Mouse (Mus musculus) liver, embryonic 16.5 days (tissue): Measurements from ENCODE around the gene Flywch1. TPM values are rescaled to one million over a fixed set of nuclear protein-coding genes. Genes with fewer than 3 reads are reported as not detected.
A peak's percentile ranks its signal among the peaks of the same experiment; 100 is the strongest.

Experiments used
- ATAC-seq: fragments of 200-750 bp; cut with Nextera tagmentation; 2 replicates; pipeline ENCODE4 v1.8.0; 2017; ENCODE audit warnings: low read depth, mild to moderate bottlenecking, moderate number of reproducible peaks, moderate library complexity
- H3K27ac ChIP-seq: fragments of 300-500 bp; sonication (generic); 2 replicates; pipeline ENCODE4 v1.5.1; 2014; ENCODE audit warnings: mild to moderate bottlenecking, low read length
- H3K27me3 ChIP-seq: fragments of 300-500 bp; sonication (generic); 2 replicates; pipeline ENCODE4 v1.6.1; 2014; ENCODE audit warnings: low read depth, low read length, mixed read lengths; ENCODE audit not compliant: control insufficient read depth, insufficient read depth
- H3K36me3 ChIP-seq: fragments of 300-500 bp; sonication (generic); 2 replicates; pipeline ENCODE4 v1.6.1; 2014; ENCODE audit warnings: mild to moderate bottlenecking; ENCODE audit not compliant: control insufficient read depth, insufficient read depth
- H3K4me1 ChIP-seq: fragments of 300-500 bp; sonication (generic); 2 replicates; pipeline ENCODE4 v1.6.1; 2014; ENCODE audit warnings: low read depth, low read length, mixed read lengths; ENCODE audit not compliant: control insufficient read depth
- H3K4me2 ChIP-seq: fragments of 300-500 bp; sonication (generic); 2 replicates; pipeline ENCODE4 v1.6.1; 2014; ENCODE audit warnings: low read depth, low read length, mixed read lengths
- H3K4me3 ChIP-seq: fragments of 300-500 bp; sonication (generic); 2 replicates; pipeline ENCODE4 v1.5.1; 2014; ENCODE audit warnings: low read depth, mild to moderate bottlenecking, low read length
- H3K9ac ChIP-seq: fragments of 300-500 bp; sonication (generic); 2 replicates; pipeline ENCODE4 v1.6.1; 2014; ENCODE audit warnings: low read depth, low read length
- H3K9me3 ChIP-seq: fragments of 300-500 bp; sonication (generic); replicated peaks from 2 replicates; pipeline ENCODE4 v1.6.1; 2016; ENCODE audit warnings: low read length; ENCODE audit not compliant: control insufficient read depth
- WGBS: fragments of 180-500 bp; shearing (Covaris S2); extraction: QIAGEN DNeasy Blood & Tissue Kit; methylation state at CpG from one replicate; pipeline ENCODE4 v1.1.7; 2014; ENCODE audit not compliant: insufficient replicate concordance; 5-methylcytosine and 5-hydroxymethylcytosine counted together
- polyA plus RNA-seq: library from polyadenylated mRNA; unstranded; fragments of >200 nt; fragmentation: Nextera tagmentation; extraction: Ambion mirVana; gene quantifications from 2 replicates; pipeline ENCODE4 v1.2.1, GENCODE M21; 2015

Flywch1 gene
- polyA plus RNA-seq, 1 experiment from 2014 or later = 10.6 TPM

DNA sequence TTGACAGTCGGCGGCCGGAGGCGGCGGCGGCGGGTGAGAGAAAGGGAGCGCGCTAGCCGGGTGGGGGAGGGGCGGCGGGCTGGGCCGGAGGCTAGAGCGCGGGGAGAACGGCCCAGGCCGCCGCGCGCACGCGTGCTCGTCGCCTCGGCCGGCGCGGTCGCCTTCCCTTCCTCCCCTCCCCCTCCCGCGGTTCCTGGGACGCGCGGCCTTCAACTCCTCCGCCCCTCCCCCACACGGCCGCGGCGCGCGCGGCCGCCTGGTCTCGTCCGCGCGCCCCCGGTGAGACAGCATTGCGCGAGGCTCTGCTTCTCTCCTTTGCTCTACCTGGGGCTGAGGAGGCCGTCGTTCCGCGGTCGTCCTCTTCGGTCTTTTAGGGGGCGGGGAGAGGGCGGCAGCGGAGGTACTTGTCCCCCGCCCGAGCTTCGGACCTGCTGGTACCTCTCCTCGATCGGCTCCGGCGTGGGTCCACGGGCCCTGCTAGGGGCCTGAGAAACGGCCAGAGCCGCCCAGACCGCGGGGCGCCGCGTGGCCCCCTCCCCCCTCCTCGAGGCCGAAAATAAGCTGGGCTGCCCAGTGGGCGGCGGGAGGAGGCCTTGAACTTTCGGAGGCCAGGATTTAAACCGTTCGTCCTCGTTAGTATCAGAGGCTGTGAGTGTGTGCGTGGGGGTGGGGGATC, 32.1 kb upstream of the Flywch1 start:
- Histone ChIP-seq H3K4me1 (peaks cover 24% of the 10 kb centered on the region), H3K9me3 (no peaks in the 10 kb centered on the region), H3K9ac (peak overlapping the region; percentile 99), H3K4me3 (peak overlapping the region; percentile 99), H3K36me3 (peaks cover 18% of the 10 kb centered on the region), H3K27ac (peak overlapping the region; percentile 99), H3K4me2 (peak overlapping the region; percentile 88), H3K27me3 (no peaks in the 10 kb centered on the region)
- peak; percentile 72 for ATAC-seq
- under 1% methylated on average over 62 of the region's 83 CpGs for WGBS

DNA sequence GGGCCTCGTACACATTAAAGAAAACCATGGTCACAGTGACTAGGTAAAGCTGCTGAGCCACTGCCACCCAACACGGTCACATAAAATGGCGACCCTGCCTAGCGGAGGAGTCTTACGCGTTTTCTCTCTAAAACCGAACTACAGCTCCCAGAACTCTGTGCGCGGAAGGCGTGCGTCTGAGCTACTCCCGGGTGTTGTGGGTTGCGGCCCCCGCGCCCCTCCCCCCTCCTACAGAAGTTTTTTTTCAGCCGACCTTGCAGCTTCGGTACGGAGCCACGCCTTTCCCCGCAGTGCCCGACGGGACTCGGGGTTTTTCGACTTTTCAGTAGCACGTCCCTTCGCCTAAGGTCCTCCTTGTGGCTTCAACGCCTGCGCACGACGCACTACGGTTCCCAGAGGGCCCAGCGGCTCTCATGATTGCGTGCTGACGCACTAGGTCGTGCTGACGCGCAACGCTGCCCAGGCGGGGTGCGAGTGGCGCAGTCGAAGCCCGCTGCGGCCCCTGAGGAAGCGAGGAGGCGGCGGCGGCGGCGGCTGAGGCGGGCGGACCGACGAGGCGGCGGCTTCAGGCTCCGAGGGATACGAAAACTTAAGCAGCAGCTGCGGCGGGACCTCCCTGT, 31.5 kb upstream of the Flywch1 start:
- Histone ChIP-seq H3K4me1 (peaks cover 24% of the 10 kb centered on the region), H3K36me3 (peaks cover 11% of the 10 kb centered on the region), H3K27ac (peak overlapping the region; percentile 99), H3K27me3 (no peaks in the 10 kb centered on the region), H3K9ac (peak overlapping the region; percentile 99), H3K4me3 (peak overlapping the region; percentile 99), H3K4me2 (peak overlapping the region; percentile 88), H3K9me3 (no peaks in the 10 kb centered on the region)
- WGBS = under 1% methylated on average over 60 of the region's 60 CpGs
- ATAC-seq = peak; percentile 96

DNA sequence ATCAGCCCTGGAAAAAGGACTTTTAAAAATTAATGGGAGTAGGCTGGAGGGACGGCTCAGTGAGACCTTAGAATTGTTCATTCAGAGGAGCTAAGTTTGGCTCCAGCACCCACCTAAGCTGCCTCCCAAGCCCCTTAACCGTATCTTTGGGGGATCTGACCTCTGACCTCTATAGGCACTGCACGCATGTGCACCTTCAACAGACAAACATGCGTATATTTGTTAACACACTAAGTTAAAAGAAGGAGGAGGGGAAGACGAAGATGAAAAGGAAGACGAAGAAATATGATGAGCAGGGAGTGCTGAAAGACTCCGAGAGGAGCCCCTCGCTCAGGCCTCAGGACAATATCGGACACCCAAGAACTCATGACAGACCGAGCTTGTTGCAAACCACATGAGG, 30.2 kb upstream of the Flywch1 start:
- H3K9ac ChIP-seq = no peak overlapping the region
- H3K4me2 ChIP-seq = no peak overlapping the region
- H3K4me1 ChIP-seq = peaks cover 19% of the 10 kb centered on the region
- no peaks in the 10 kb centered on the region for H3K27me3 ChIP-seq
- H3K36me3 ChIP-seq = peaks cover under 1% of the 10 kb centered on the region; the same call in 1 of the 2 replicates
- H3K9me3 ChIP-seq = no peaks in the 10 kb centered on the region
- 85% methylated on average over 10 of the region's 10 CpGs for WGBS
- H3K4me3 ChIP-seq = no peak overlapping the region
- ATAC-seq = no peak
- H3K27ac ChIP-seq = no peak overlapping the region

DNA sequence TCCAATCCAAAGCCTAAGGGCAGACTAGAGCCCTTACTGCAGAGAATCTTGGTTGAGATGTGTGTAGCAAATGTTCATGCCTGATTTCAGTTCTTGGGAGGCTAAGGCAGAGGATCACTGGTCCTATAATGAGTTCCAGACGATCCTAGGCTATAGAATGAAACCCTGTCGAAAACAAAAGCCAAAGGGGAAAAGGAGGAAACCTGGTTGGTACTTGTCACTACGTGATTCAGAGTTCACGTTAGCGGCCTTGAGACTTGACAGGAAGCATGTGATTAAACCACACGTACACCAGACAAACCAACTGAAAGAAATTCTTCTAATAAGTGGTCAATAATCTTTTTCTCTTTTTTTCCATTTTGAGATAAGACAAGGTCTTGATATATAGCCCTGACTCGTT, 25.9 kb upstream of the Flywch1 start:
- no peak overlapping the region for H3K9ac ChIP-seq
- no peaks in the 10 kb centered on the region for H3K27me3 ChIP-seq
- H3K27ac ChIP-seq = no peak overlapping the region
- H3K4me3 ChIP-seq = no peak overlapping the region
- WGBS = 23% methylated on average over 7 of the region's 7 CpGs
- no peaks in the 10 kb centered on the region for H3K36me3 ChIP-seq
- no peak overlapping the region for H3K4me2 ChIP-seq
- no peaks in the 10 kb centered on the region for H3K9me3 ChIP-seq
- no peak for ATAC-seq
- peaks cover 3% of the 10 kb centered on the region for H3K4me1 ChIP-seq

DNA sequence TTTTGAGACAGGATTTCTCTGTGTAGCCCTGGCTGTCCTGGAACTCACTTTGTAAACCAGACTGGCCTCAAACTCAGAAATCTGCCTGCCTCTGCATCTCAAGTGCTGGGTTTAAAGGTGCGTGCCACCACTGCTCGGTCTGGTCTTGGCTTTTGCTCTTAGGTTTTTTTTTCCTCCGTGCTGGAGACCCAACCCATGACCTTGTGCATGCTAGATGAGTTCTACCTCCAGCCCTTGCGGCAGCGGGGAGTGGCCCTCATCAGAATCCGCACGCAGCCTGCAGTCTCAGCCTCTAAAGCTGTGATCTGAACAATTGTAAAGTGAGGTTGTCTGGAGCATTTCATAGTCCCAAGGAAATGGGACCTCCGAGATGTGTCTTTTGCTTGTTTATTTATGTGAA, 23.9 kb upstream of the Flywch1 start:
- Histone ChIP-seq H3K4me2 (no peak overlapping the region), H3K9me3 (no peaks in the 10 kb centered on the region), H3K9ac (no peak overlapping the region), H3K36me3 (no peaks in the 10 kb centered on the region), H3K27ac (no peak overlapping the region), H3K4me3 (no peak overlapping the region), H3K4me1 (peaks cover 8% of the 10 kb centered on the region), H3K27me3 (no peaks in the 10 kb centered on the region)
- ATAC-seq = no peak
- 82% methylated on average over 8 of the region's 8 CpGs for WGBS

DNA sequence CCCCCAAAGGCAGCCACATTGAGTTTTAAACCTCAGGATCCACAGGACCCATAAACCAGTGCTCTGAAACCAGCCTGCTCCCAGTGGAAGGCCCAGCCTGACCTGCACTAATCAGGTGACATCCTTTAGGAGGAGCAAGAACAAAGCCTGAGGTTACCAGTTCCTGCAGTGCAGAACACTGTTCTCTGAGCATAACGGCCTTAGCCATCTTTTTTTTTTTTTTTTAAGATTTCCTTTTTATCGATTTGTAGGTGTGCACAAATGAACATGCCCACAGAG, 19.6 kb upstream of the Flywch1 start:
- Histone ChIP-seq H3K4me2 (peak overlapping the region; percentile 91), H3K4me3 (peak overlapping the region; percentile 70), H3K9ac (no peak overlapping the region), H3K36me3 (no peaks in the 10 kb centered on the region), H3K9me3 (no peaks in the 10 kb centered on the region), H3K27me3 (no peaks in the 10 kb centered on the region), H3K27ac (no peak overlapping the region), H3K4me1 (peaks cover 19% of the 10 kb centered on the region)
- 34% methylated on average over 2 of the region's 2 CpGs for WGBS
- ATAC-seq = 0 out of 2 replicates have a peak, but pooled peaks have one; percentile 12

DNA sequence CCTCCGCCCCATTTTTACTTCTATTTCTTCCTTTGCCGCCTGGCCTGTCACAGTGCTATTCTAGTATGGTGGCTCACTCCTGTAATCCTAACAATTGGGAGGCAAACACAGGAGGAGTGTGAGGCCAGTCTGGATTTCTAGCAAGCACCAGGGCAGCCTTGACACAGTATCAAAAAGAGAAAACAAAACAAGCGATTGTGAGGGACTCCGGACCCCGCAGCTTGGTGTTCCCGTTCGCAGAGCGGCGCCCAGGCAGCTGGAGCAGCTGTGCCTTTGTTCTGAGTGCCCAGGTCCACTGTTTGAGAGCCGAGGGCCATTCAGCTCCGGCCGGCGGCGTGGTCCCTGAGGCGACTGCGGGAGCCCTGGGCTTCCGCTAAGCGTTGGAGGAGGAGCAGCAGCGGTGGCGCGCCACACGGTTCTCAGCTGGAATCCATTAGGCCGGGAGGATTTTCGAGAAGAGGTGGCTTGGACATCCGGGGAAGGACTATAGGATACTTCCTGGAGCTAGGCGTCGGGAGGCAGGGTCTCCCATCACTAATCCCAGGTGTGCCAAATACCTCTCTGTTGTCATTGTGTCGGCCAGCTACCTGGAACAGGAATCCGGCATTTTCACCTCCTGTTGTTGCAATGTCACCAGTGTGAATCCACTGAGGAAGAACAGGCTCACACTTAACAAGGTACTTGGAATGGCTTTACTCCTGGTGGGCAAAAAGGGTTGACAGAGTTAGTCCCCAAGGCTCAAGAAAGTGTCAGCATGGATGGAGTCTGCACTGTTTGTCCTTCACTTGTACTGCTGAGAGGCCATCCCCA, 19.1 kb upstream of the Flywch1 start, which contains the start of gene Srrm2:
TSS of gene Srrm2 (plus strand) at position 264 of the 810 bp plus-strand sequence.
- Histone ChIP-seq H3K4me3 (peak within 1 kb of the TSS; percentile 70), H3K9me3 (no peaks in the 10 kb centered on the region), H3K36me3 (no peaks in the 10 kb centered on the region), H3K27ac (peak within 1 kb of the TSS; percentile 41), H3K4me2 (peak within 1 kb of the TSS; percentile 91), H3K9ac (peak within 1 kb of the TSS; percentile 82), H3K4me1 (peaks cover 24% of the 10 kb centered on the region), H3K27me3 (peaks cover 2% of the 10 kb centered on the region; the same call in 1 of the 2 replicates)
- peak; percentile 68 for ATAC-seq
- WGBS = 3% methylated on average over 29 of the region's 29 CpGs

DNA sequence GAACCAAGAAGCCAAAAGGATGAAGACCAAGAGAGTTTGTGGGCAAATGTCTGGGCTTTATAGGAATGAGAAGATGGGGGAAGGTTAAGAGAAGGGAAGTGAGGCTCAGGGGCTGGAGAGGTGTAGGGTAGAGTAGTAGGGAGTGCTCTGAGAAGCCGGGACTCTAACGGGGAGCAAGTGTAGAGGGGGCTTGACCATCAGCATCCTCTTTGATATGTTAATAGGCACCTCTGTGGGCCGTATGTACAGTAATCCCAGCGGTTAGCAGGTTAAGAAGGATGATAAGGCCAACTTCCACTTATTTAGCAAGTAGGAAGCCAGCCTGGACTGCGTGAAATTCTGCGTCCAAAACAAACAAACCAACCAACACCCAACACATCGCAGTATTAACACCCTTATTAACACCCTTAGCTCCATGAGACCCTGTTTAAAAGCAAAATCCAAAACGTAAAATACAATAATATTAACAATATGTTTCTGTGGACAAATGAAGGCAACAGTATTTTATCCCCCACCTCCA, 18.4 kb upstream of the Flywch1 start:
- peak overlapping the region; percentile 91 for H3K4me2 ChIP-seq
- H3K4me1 ChIP-seq = peaks cover 25% of the 10 kb centered on the region
- WGBS = 9% methylated on average over 8 of the region's 8 CpGs
- no peak for ATAC-seq
- peaks cover 6% of the 10 kb centered on the region; the same call in 1 of the 2 replicates for H3K27me3 ChIP-seq
- no peaks in the 10 kb centered on the region for H3K9me3 ChIP-seq
- H3K27ac ChIP-seq = peak overlapping the region; percentile 41
- peak overlapping the region; percentile 70 for H3K4me3 ChIP-seq
- H3K9ac ChIP-seq = peak overlapping the region; percentile 82
- no peaks in the 10 kb centered on the region for H3K36me3 ChIP-seq
